Mouse (Mus musculus): Measurements from ENCODE around the gene Rubcnl. TPM values are rescaled to one million over a fixed set of nuclear protein-coding genes. Genes with fewer than 3 reads are reported as not detected.

Gene Rubcnl
- total RNA-seq, 2 experiments from 2014 or later, result 0.30 to 0.36 TPM

DNA sequence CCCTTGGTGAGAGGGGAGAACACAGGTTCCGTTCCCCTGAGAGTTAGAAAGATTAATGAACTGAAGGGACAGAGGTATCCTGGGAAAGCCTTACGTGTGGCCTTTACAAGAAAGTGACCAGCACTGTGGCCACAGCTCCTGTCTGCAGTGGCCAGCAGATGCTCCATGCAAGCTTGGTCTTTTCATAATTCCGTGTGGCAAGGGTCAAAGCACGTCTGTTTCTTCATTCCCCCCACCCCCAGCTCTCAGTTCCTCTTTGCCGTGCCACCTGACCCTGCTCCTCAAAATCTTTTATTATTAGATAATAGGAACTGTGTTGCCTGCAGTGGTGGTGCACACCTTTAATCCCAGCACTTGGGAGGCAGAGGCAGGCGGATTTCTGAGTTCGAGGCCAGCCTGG is 1.4 kb downstream of the Rubcnl start:
- no peak for DNase-seq
- intact Hi-C loops (cut with DNase I), result no loop called here

DNA sequence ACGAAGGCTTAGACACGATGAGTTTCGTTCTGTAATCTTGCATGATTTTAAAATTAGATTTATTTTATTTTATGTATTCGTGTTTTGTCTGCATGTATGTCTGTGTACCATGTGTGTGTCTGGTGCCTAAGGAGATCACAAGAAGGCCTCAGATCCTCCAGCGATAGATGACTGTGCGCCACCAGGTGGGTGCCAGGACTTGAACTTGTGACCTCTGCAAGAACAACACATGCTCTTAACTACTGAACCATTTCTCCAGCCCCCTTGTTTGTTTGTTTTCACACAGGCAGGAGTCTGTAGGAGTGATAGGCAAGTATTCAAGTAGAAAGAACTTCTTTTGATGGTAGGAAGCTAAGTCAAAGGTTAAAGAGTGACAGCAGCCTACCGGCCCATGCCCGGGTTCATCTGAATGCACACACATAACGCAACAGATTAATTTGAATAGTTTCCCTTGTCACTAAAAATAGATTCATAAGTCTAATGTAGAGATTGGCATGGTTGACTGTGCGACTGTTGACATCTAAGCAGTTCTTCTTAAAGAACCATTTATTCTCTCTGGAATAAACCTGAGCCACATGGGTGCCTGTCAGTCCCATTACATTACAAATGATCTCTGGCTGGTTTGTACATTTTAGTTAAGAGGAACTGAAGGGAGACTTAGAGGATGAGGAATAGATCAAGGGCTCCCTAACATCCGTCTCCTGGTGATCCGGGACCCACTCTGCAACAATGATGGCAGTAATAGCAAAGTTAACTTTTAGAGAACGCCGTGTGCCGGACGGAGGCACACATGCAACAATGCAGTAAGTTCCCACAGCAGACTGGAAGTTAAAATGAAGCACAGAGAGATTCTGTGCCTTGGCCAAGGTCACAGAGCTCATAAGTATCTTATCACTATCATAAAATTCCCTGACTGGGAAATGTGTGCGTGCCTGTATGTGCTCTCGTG is 2.3 kb downstream of the Rubcnl start:
- no peak for DNase-seq
- intact Hi-C loops (cut with DNase I), result no loop called here

DNA sequence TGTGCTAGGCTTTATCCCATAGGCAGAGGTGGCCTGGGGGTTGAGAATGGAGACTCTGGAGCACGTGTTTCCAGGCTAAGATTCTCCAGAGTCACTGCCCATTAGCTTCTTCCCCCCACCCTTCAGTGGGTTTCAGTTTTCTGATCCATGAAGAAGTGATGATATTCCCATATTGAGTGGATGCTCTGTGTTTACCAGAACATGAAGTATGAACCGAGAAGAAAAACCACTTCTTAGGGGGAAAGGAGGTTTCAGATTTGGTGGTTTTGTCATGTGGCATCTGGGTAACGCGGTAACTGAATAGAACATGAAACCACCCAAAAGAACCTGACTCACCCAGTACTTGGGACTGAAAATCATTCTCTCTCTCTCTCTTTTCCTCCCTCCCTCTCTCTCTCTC is 3.0 kb downstream of the Rubcnl start:
- no peak for DNase-seq
- intact Hi-C loops (cut with DNase I), result no loop called here

DNA sequence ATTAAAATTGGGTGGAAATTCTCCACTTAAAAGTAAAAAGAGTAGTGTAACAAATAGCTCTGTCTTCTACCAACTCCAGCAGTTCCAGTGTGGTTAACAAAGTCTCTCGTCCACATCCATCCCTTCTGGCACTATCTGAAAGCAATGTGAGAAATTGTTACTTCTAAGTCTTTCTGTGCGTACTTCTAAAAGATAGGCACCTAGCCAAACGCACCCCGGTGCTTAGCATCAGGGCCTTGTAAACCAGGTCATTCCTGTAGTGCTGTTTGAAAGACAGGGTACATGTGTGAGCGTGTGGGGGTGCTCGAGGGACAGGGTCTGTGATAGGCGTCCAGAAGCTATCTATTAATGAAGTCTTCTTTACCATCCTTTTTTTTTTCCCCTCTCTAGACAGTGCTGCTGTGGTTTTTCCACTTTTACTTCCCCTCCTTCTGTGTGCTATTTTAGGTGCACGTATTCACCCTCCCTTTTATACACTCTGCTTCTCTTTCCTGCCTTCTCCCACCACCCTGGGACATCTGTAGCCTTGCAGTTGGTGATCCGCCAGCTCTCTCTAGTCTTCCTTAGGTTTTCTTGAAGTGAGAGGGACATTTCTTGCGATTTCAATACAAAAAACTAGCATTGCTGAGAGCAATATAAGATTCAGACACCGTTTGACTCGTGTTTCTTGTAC is 4.9 kb downstream of the Rubcnl start:
- no peak for DNase-seq
- intact Hi-C loops (cut with DNase I), result no loop called here

DNA sequence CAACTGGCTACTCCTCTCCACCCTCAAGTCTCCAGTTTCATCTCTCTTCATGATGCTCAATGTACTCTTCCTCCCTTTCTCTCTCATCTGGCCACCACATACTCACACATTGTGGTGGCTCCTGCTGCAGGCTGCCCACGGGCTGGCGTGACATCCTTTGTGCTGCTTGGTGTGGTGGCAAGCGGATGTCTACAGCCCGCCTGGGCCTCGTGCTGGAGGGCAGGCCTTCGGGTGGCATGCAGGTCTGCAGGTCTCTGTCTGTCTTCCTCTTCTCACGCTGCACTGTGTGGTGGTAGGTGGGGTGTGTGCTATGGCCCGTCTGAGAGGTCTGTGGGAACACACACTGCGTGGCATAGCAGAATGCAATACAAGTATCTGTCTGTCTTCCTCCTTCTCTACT is 6.7 kb downstream of the Rubcnl start:
- DNase-seq, result no peak
- intact Hi-C loops (cut with DNase I), result no loop called here

DNA sequence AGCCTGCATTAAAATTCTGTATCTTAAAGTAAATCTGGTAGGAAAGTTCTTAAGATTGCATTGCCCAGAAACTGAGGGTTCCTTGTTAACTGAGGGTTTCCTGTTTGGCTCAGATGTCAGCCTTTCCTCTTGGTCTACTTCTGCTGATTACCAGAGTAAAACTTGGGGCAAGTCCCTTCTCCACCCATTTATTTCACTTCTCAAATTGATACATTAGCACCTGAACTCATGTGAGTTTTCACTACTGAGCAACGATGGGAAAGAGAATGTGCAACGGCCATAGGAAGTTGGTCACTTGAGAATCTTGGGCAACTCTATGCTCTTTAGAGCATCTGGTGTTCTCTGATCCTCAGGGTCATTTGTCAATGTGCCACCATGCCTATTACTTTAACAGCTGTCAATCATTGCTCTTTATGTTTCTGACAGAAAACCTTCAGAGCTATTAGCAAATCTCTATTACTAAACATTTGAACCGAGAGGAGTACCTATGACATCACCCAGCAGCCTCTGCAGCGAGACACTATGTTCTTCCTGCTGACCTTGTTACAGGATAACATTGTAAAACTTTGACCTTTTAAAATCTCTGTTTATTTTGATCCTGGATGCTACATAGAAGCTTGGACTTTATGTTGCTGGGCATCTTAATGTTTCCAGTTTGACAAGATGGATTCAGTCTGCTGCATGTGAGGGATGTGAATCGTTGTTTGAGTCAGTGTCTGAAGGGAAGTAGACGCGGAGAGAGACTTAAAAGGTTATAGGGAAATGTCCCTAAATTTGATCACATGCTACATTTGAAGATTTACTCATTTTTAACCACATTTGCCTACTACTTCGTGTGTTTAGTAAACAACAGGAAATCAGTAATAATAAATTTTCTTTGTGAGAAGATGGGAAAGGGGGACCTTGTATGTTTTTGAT is 9.2 kb downstream of the Rubcnl start:
- intact Hi-C loops (cut with DNase I), result no loop called here
- DNase-seq, result no peak

DNA sequence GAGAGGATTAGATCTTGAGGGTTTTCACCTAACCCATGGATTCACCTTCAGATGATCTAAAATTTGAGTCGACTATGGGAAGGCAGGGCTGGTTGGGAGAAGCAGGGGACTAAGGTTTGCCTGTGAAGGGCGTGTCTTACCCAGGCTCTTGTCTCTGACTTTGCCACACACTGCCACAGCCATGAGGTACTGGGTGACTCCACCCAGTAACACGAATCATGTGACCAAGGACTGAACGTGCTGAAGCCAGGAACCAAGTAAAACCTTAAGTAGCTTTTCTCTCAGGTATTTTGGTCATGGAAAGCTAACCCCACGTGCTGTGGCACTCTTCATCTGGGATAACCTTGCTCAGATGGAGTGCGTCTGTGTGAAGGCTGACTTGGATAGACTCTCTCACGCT is 14.9 kb downstream of the Rubcnl start:
- intact Hi-C loops (cut with DNase I), result no loop called here

DNA sequence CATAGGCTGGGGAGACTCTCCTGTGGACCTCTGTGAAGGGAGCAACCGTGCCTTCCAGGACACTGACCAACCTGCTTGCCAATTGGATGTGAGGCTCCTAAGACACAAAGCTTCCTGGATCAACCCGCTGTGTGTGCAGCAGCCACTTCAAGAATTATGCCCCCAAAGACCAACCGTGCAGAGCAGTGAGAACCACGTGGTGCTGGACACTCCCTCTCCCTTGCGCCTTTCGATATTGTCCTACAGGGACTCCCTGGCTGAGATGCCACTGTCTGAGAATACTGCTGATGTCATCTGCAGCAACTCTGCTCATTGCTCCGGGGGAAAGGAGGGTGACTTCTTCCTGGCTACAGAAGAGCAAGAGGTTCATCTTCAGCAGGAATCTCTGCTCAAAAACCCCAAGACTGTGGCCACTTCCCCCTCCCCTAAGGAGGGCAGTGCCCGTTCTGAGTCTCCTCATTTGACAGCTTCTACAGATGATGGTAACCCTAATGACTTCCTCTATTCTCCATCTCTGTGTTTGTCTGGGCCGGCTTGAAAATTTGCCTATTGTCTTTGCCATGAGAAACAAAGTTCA is 16.3 kb downstream of the Rubcnl start:
- intact Hi-C loops (cut with DNase I), result no loop called here
- DNase-seq, result no peak

More for the DNA sequence above, 14.9 kb downstream of the Rubcnl start:
- DNase-seq, result no peak

DNA sequence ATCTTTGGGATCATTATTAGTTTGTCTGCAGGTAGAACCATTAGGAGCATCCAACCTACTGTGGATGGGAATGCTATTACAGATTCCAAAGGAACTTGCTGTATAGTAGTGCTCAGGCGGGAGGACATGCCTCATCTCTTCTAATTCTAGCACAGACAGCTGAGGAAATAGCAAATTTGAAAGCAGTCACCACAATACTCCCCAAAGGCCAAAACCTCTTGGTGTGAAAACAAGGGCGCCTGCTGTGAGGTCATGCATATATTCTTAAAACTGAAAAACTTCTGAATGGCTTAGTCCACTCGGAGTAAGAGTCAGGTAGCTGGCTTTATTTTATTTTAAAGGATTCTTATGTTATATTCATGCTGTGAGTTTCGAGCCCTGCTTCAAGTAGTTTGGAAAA is 16.9 kb downstream of the Rubcnl start:
- no peak for DNase-seq
- intact Hi-C loops (cut with DNase I), result no loop called here

DNA sequence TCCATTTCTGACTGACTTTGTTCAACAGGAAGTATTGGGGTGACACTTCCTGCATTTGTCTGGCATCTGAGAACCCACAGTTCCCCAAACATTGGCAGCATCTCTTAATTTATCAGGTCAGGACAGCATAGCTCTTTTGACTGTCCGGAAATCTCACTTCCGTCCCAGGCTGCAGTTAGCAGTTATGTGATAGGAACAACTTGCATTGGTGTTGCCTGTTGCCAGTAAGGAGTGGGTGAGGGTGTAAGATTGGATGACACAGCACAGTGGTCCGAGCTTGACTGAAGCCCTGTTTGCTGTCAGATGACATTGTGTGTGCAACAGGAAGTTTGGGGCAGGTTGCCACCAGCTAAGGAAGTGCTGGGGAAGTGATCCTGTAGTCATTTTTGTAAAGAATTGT is 18.4 kb downstream of the Rubcnl start:
- intact Hi-C loops (cut with DNase I), result no loop called here
- DNase-seq, result no peak

DNA sequence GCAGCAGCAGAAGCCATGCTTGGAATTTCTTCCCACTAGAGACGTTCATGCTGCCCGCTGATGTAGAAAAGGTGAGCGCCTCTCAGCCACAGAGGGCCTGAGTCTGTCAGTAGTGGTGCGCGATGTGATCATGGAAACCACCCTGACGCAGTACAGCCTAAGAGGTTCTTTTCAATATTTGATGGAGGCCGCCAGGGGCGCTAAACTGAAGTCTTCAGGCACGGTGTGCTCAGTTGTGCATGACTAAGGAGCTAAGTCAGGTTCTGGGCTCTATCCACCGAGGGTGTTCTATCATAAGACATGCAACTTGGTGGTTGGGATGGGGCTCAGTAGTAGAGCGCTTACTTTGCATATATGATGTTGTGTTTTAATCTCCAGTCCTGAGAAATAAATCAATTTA is 19.6 kb downstream of the Rubcnl start:
- DNase-seq, result no peak
- intact Hi-C loops (cut with DNase I), result no loop called here

DNA sequence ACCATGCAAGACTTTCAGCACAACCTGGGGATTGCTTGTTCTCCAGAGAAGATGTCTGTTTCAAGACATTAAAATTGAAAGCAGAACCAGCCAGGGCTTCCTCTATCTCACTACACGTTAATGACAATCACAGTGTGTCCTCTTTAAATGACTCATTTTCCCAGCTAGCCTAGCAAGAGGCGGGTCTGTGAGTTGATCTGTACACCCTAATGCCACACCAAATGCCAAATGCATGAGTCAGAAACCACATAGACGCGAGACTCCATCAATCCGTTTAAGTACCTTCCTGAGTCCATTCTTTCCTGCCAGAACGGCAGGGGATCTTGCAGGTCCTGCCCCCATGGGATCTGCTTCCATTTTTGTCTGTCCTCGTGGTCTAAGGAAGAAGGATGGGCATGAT is 29.4 kb downstream of the Rubcnl start:
- no peak for DNase-seq
- intact Hi-C loops (cut with DNase I), result no loop called here

DNA sequence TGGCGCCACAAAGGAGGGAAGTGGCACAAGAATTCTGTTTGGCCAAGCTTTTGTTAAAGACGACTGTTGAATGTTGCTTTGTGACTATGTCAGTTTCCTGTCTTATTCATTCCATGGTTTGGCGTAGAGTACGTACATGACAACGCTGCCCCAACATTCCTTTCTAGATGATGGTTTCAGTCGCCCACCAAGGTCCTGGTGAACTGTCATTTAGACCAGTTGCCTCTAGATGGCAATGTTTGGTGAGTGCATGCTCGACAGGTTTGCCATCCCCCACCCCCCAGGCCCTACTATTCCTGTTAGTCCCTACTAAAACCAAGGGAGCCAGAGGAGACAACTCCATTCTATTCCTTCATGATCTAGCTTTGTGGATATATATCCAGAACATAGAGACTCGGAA is 36.6 kb downstream of the Rubcnl start:
- intact Hi-C loops (cut with DNase I), result no loop called here
- no peak for DNase-seq

DNA sequence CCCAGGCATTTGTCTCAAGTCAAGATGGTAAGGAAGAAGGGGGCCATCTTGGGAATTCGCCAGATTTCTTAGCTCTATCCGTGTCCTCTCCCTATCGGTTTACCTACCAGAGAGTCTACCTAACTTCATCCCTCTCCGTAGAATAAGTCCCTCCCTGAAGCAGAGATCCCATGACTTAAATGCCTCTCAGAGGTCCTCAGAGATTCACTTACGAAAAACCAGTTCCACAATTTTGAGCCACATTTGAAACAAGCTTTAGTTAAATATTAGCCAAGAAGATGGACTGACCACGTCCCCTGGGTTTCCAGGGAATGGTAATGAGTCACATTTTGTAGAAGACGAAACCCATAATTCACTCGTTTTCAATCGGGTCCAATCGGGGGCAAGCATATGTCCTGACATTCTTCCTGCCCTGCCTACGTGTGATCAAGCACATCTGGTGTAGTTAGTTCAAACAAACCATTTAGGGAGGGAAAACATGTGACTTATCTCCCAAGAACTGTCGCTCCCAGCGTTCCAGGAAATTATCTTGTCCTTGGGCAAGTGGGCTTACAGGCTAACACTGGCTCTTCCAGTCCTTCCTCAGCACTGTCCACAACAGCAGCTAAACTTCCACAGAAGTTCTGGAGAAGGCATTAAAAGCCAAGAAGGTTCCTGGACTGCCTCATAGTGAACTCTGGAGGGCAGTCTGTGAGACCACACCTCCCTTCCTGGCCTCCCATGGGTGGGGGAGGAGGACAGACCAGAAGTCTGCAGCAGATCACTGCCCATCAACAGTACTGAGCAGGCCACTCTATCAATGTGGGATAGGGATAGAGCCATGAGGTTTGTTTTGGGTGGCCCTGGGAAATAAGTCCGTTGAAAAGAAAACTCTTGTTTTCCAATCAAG is 38.9 kb downstream of the Rubcnl start:
- no peak for DNase-seq
- intact Hi-C loops (cut with DNase I), result no loop called here

DNA sequence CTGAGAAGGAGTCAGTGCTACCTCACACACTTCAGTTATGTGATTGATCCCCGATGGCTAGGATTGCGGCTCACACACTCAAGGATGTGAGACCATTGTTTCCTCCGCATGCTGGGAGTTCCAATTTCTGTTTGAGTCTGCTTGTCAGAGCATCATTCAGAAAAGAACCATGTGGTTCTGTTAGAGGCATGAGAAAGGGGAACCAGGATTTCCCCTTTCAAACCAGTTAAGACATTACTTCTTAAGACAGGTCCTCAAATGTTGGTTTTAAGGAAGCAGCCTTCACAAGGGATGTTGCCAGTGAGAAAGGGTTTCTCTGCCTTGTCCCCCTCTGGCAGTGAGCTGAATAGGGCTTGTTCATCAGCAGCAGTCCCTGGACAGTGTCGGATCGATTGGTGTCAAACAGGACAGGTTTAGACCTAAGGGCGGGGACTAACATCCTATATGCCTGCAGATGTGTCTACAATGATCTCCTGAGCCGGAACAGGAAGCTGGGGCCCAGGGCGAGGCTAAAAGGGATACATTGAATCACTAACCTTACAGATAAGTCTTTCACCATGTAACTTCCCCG is 41.1 kb downstream of the Rubcnl start:
- intact Hi-C loops (cut with DNase I), result no loop called here
- no peak for DNase-seq

DNA sequence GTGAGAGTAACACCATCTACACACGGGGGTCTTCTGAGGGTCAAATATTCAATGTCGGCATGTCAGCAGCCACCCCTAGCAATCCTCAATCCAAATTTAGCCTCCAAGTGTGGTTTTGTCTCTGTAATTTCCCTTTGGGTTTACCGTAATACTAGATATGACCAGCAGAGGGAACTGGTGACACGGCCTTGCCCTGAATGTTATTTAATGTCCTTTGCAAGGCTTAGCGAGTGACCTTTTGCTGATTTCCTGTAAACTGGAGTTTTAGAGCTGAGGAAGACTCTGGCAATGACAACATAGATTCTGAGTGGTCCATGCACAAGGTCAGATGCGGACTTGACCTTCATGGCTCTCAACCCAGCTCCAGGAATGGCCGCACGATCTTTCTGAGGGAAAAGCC is 44.7 kb downstream of the Rubcnl start:
- intact Hi-C loops (cut with DNase I), result loop anchor here (10.0 kb wide), 1 partner anchor 664 kb away; no protein-coding TSS in a partner anchor
- peak; percentile 8 for DNase-seq

DNA sequence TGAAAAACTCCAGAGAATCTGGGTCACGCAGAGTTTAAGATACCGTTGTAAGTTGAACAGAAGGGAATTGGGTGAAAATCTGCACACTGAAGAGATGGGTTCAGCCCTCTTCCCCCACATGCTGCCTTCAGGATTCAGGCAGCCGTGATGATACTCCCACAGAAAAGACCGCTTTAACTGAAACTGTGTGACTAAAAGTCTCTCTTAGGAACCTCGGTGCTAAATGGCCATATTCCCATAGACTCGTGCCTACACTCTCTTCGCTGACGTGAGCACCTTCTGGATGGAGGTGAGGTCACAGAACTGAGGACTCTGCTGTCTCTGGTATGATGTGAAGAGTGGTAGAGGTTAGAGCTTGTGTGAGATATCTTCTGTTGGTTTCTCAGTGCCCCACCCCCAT is 48.1 kb downstream of the Rubcnl start:
- DNase-seq, result no peak
- intact Hi-C loops (cut with DNase I), result loop anchor here (10.0 kb wide), 1 partner anchor 661 kb away; no protein-coding TSS in a partner anchor

DNA sequence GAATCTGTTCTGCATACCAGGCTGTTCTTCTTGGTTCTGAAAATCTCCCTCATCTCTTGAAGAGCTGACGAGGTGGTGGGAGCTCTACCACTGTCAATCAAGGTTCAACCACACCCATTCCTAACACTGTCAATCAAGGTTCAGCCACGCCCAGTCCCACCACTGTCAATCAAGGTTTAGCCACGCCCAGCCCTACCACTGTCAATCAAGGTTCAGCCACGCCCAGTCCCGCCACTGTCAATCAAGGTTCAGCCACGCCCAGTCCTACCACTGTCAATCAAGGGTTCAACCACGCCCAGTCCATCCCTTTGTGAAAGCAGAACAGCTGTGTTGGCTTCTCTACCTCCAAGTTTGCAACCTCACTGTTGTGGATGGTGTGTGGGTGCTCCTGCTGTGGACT is 48.7 kb downstream of the Rubcnl start:
- intact Hi-C loops (cut with DNase I), result loop anchor here (10.0 kb wide), 1 partner anchor 660 kb away; no protein-coding TSS in a partner anchor
- no peak for DNase-seq

DNA sequence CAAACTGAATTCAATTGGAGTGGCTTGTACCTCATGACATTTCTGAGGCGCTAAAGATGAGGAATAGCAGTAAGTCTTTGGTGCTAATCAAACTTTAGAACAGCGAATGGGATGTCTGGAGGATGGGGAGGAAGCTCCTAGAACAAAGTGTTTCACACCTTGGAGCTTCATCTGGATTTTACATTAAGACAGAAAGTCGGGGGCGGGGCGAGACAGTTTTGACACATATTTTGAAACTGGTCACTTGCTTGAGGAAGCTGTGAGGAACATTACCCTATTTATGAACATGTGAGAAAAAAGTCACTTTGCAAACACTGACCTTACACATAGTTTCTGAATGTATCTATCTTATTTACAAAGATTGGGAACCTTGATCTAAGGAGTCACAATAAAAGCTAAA is 49.4 kb downstream of the Rubcnl start:
- intact Hi-C loops (cut with DNase I), result loop anchor here (10.0 kb wide), 1 partner anchor 660 kb away; no protein-coding TSS in a partner anchor
- no peak for DNase-seq
